In the genomic region with DNA sequence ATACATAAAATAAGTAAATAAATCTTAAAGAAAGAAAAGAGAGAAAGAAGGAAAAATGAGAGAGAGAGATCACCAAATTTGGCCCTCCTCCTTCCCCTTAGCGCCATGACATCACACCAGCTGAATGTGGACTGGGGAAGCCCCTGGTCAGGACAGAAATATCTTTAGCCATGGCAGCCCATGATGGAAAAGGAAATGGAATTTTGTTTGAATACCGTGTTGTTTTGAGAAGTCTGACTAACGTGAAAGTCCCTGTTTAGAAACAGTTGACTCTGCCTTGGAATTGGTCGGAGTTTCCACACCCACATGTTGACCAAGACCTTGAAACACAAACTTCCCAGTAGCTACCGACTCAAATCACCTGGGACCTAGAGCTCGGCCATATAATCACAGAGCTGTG, we compare ENCODE assay signal across 2 mouse cellular contexts.
TF ChIP-seq lines count a peak whose summit lies in the region.

No protein-coding gene starts in this region.

TF ChIP-seq in CH12.LX, 34 proteins besides CTCF, POLR2A, EP300 and RAD21 (continued from another document):
- no peak for TF ChIP-seq HCFC1 (IDR thresholded peaks at IDR 0.05; ENCODE audit: low read depth, low read length)
- peak; percentile 96 for TF ChIP-seq MEF2A (IDR thresholded peaks at IDR 0.05; ENCODE audit: borderline replicate concordance, low read depth, low read length)
- peak; percentile 46; the same call in 1 of the 2 replicates for TF ChIP-seq JUN (IDR thresholded peaks at IDR 0.05; ENCODE audit: insufficient read depth, low read depth, low read length)
- peak; percentile 92 for TF ChIP-seq ETS1 (conservative IDR thresholded peaks at IDR 0.05; ENCODE audit: low read depth, low read length)
- no peak for TF ChIP-seq IRF4 (IDR thresholded peaks at IDR 0.05; ENCODE audit: low read depth, low read length)

TF ChIP-seq in ES-E14, 5 proteins besides CTCF, POLR2A, EP300 and RAD21 (continued from another document):
- TF ChIP-seq ZC3H11A (IDR thresholded peaks at IDR 0.05; ENCODE audit: borderline replicate concordance, low read depth, low read length) (no peak), CHD2 (IDR thresholded peaks at IDR 0.05; ENCODE audit: low read depth, low read length) (no peak)
TF ChIP-seq in ES-E14: peak in this region for 0.
